Mouse (Mus musculus) midbrain, embryonic 12.5 days (tissue): Measurements from ENCODE around the gene Gpn2. TPM values are rescaled to one million over a fixed set of nuclear protein-coding genes. Genes with fewer than 3 reads are reported as not detected.

ENCODE experiments used
- ATAC-seq: fragments of 200-750 bp; cut with Nextera tagmentation; 2 replicates; pipeline ENCODE4 v1.8.0; 2017; ENCODE audit warnings: low read depth, moderate TSS enrichment, moderate library complexity; ENCODE audit not compliant: low FRiP score
- H3K27ac ChIP-seq: fragments of 300-500 bp; sonication (generic); replicated peaks from 2 replicates; pipeline ENCODE4 v1.5.1; 2016; ENCODE audit warnings: mild to moderate bottlenecking
- H3K27me3 ChIP-seq: fragments of 300-500 bp; sonication (generic); 2 replicates; pipeline ENCODE4 v1.6.1; 2016; ENCODE audit warnings: mild to moderate bottlenecking
- H3K36me3 ChIP-seq: fragments of 300-500 bp; sonication (generic); 2 replicates; pipeline ENCODE4 v1.6.1; 2016
- H3K4me1 ChIP-seq: fragments of 300-500 bp; sonication (generic); 2 replicates; pipeline ENCODE4 v1.6.1; 2016
- H3K4me2 ChIP-seq: fragments of 300-500 bp; sonication (generic); replicated peaks from 2 replicates; pipeline ENCODE4 v1.6.1; 2016; ENCODE audit warnings: mild to moderate bottlenecking, moderate library complexity
- H3K4me3 ChIP-seq: fragments of 300-500 bp; sonication (generic); 2 replicates; pipeline ENCODE4 v1.5.1; 2016; ENCODE audit warnings: mild to moderate bottlenecking
- H3K9ac ChIP-seq: fragments of 300-500 bp; sonication (generic); replicated peaks from 2 replicates; pipeline ENCODE4 v1.6.1; 2016; ENCODE audit warnings: mild to moderate bottlenecking, moderate library complexity
- H3K9me3 ChIP-seq: fragments of 300-500 bp; sonication (generic); 2 replicates; pipeline ENCODE4 v1.6.1; 2016; ENCODE audit warnings: mild to moderate bottlenecking
- WGBS: fragments of 180-500 bp; shearing (Covaris S2); methylation state at CpG from one replicate; pipeline ENCODE4 v1.1.7; 2016; 5-methylcytosine and 5-hydroxymethylcytosine counted together
- polyA plus RNA-seq: library from polyadenylated mRNA; unstranded; fragments of >200 nt; fragmentation: Nextera tagmentation; extraction: Ambion mirVana; gene quantifications from 2 replicates; pipeline ENCODE4 v1.2.1, GENCODE M21; 2016

Gpn2 gene
- 23.0 and 25.3 TPM in 2 replicates for polyA plus RNA-seq

- H3K4me3 ChIP-seq: peak within 1 kb of the TSS; percentile 79
- peak within 1 kb of the TSS; percentile 83 for H3K9ac ChIP-seq
- peaks cover 13% of the 10 kb centered on the region for H3K4me1 ChIP-seq
- no peaks in the 10 kb centered on the region for H3K27me3 ChIP-seq
- peak; percentile 80; the same call in 1 of the 2 replicates for ATAC-seq
- H3K9me3 ChIP-seq: no peaks in the 10 kb centered on the region
- 3% methylated on average over 65 of the region's 65 CpGs for WGBS
- peaks cover 62% of the 10 kb centered on the region for H3K36me3 ChIP-seq
- H3K4me2 ChIP-seq: peak within 1 kb of the TSS; percentile 94
- H3K27ac ChIP-seq: peak within 1 kb of the TSS; percentile 78
These were observed at the start of gene Gpn2 for GRCm38 (mm10) chr4:133584059-133584951. Gene Gpn2 (plus strand): TSS chr4:133584362.

- Histone ChIP-seq H3K9ac (no peak overlapping the region), H3K4me2 (no peak overlapping the region), H3K4me1 (no peaks in the 10 kb centered on the region), H3K27ac (no peak overlapping the region), H3K36me3 (peaks cover 99% of the 10 kb centered on the region), H3K4me3 (no peak overlapping the region), H3K9me3 (no peaks in the 10 kb centered on the region), H3K27me3 (no peaks in the 10 kb centered on the region)
- 84% methylated on average over 3 of the region's 3 CpGs for WGBS
- no peak for ATAC-seq
These were observed 48.1 kb upstream of the Gpn2 start for GRCm38 (mm10) chr4:133536081-133536480.

DNA sequence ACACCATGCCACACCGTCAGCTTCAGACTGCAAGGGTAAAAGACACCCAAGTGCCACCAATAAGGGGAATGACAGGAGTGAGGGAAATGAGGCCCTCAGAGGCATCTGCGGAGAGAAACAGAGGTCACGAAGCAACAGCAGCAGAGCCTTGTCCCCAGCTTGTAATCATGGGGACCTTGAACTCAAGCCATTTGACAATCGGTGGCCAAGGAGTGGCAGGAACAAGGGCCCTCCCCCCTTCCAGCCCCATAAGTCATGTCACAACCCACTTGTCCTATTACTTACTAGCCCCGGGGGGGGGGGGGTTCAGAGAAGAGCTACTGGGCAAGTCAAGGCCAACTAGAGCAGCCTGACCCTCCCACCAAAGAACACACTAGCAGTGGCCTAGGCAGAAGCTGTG, 47.5 kb upstream of the Gpn2 start:
- H3K4me1 ChIP-seq: no peaks in the 10 kb centered on the region
- H3K36me3 ChIP-seq: peaks cover 99% of the 10 kb centered on the region
- 93% methylated on average over 5 of the region's 5 CpGs for whole genome bisulfite sequencing
- no peak overlapping the region for H3K4me3 ChIP-seq
- no peak overlapping the region for H3K9ac ChIP-seq
- no peaks in the 10 kb centered on the region for H3K27me3 ChIP-seq
- H3K9me3 ChIP-seq: no peaks in the 10 kb centered on the region
- H3K4me2 ChIP-seq: no peak overlapping the region
- no peak overlapping the region for H3K27ac ChIP-seq
- no peak for ATAC-seq

GRCm38 (mm10) chr4:133545272-133546231, 38.6 kb upstream of the Gpn2 start, which contains the start of gene Nudc:
Gene Nudc (minus strand): TSS chr4:133545996.
- H3K36me3 ChIP-seq: peaks cover 32% of the 10 kb centered on the region
- H3K4me1 ChIP-seq: peaks cover 20% of the 10 kb centered on the region
- peak; percentile 97 for ATAC-seq
- peak within 1 kb of the TSS; percentile 97 for H3K4me3 ChIP-seq
- H3K9ac ChIP-seq: peak within 1 kb of the TSS; percentile 87
- peak within 1 kb of the TSS; percentile 69 for H3K27ac ChIP-seq
- under 1% methylated on average over 64 of the region's 77 CpGs for WGBS
- H3K9me3 ChIP-seq: 0 out of 2 replicates have a peak, but pooled peaks cover 4% of the 10 kb centered on the region
- no peaks in the 10 kb centered on the region for H3K27me3 ChIP-seq
- peak within 1 kb of the TSS; percentile 88 for H3K4me2 ChIP-seq

DNA sequence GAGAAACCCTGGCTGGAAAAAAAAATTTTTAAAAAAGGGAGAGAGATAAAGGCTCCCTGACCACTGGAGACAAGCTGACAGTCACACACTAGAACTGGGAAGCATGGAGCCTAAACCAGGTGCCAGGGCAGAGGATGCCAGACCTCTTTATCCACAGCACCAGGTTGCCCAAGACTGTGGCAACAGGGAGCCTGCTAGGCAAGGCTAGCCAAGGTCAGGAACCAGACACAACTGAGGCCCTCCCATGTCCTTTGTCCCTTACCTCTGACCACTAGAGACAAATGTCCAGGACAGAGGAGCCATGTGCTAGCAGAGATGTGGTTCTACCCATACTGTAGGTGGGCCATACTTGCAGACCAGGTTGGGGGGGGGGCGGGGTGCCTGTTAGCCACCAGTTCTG, 32.1 kb upstream of the Gpn2 start:
- H3K36me3 ChIP-seq: no peaks in the 10 kb centered on the region
- 83% methylated on average over 1 of the region's 1 CpGs for WGBS
- H3K4me1 ChIP-seq: no peaks in the 10 kb centered on the region
- no peak overlapping the region for H3K27ac ChIP-seq
- H3K4me2 ChIP-seq: no peak overlapping the region
- no peak for ATAC-seq
- H3K9ac ChIP-seq: no peak overlapping the region
- 0 out of 2 replicates have a peak, but pooled peaks cover 4% of the 10 kb centered on the region for H3K9me3 ChIP-seq
- no peak overlapping the region for H3K4me3 ChIP-seq
- H3K27me3 ChIP-seq: peaks cover 9% of the 10 kb centered on the region; the same call in 1 of the 2 replicates

DNA sequence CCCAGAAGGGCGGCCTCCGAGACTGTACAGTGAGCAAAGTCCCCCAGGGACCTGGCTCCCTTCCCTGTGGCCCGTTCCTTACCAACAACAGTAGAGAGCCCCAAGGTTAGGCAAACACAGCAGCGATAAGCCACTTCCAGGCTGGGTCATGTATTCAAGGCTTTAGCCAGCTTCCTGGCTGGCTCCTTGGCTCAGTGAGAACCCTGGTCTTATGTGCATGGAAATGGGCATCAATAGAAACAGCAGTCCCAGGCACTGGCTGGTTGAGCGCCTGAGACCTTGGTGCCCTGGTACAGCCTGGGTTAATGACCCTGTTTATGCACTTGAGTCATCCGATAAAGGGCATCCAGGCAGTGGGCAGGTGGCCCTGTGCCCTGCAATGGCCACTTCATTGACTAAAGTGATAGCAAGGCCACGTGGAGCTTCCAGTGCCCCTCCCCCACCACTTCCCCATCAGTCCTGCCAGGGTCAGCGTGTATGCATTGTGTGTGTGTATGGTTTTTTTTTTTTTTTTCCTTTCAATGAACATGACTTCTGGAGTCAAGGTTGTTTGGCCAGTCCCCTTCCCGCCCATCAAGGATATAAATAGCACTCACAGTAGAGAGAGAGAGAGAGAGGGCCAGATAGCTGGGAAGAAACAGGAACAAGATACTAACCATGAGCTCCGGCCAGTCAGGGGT, 31.3 kb upstream of the Gpn2 start, which contains the start of gene Nr0b2:
TSS of gene Nr0b2 (plus strand) at position 609 of the 680 bp plus-strand sequence.
- Histone ChIP-seq H3K4me2 (no peak within 1 kb of the TSS), H3K4me1 (no peaks in the 10 kb centered on the region), H3K27me3 (peaks cover 9% of the 10 kb centered on the region; the same call in 1 of the 2 replicates), H3K9me3 (0 out of 2 replicates have a peak, but pooled peaks cover 4% of the 10 kb centered on the region), H3K36me3 (no peaks in the 10 kb centered on the region), H3K9ac (no peak within 1 kb of the TSS), H3K4me3 (no peak within 1 kb of the TSS), H3K27ac (no peak within 1 kb of the TSS)
- 69% methylated on average over 10 of the region's 10 CpGs for WGBS
- no peak for ATAC-seq

DNA sequence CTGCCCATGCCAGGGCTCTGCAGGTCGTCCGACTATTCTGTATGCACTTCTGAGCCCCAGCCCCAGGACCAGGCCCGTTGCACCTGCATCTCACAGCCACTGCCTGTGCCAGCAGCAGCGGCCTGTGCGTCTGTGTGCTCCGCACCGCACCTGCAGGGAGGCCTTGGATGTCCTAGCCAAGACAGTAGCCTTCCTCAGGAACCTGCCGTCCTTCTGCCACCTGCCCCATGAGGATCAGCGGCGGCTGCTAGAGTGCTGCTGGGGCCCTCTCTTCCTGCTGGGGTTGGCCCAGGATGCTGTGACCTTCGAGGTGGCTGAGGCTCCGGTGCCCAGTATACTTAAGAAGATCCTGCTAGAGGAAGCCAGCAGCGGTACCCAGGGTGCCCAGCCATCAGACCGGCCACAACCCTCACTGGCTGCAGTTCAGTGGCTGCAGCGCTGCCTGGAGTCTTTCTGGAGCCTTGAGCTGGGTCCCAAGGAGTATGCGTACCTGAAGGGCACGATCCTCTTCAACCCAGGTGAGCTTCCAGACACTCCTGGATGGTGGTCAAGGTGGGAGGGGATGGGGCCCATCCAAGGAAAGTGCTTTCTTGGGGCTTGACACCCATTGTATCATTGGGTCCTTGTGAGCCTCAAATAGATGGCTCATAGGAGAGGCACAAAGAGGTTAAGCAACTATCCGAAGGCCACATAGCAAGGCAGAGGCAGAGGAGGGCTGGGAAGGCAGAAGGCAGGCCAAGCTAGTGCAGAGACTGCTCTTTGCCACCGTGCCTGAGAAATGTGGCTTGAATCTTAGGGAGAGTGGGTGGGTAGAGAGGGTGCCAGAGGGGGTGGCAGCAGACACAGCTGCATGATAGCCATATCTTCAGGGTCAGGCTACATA, 30.5 kb upstream of the Gpn2 start:
- Histone ChIP-seq H3K4me3 (no peak overlapping the region), H3K36me3 (no peaks in the 10 kb centered on the region), H3K4me1 (no peaks in the 10 kb centered on the region), H3K4me2 (no peak overlapping the region), H3K9me3 (no peaks in the 10 kb centered on the region), H3K9ac (no peak overlapping the region), H3K27me3 (peaks cover 9% of the 10 kb centered on the region; the same call in 1 of the 2 replicates), H3K27ac (no peak overlapping the region)
- no peak for ATAC-seq
- WGBS: 82% methylated on average over 19 of the region's 19 CpGs

DNA sequence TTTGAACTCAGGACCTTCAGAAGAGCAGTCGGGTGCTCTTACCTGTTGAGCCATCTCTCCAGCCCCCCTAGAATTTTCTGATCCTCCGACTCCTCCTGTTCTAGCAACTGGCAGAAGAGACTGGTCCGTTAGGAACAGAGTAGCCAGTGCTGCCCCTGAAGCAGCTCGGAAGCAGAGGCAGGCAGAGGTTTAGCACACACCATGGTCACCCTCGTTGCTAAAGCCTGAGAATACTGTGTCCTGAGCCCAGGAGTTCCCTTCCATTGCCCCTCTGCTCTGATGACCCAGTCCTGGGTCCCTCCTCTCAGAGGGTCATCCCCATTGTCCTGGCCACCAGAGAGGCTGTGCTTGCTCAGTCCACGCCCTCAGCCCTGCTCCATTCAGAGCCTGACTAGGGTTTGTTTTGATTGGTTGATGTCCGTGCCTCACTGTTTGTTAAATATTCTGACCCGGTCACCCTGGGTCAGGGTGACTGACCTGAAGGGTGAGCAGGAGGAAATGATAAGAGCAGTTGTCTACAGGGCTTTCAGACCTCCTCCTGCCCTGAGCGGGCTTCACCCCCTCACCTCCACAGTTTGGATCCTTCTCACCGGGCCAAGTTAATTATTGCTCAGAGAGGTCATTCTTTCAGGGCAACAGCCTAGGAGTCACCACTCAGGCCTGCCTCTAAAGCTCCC, 27.0 kb upstream of the Gpn2 start:
- H3K4me2 ChIP-seq: no peak overlapping the region
- H3K4me3 ChIP-seq: no peak overlapping the region
- H3K9ac ChIP-seq: no peak overlapping the region
- 38% methylated on average over 10 of the region's 10 CpGs for WGBS
- no peak overlapping the region for H3K27ac ChIP-seq
- no peak for ATAC-seq
- H3K9me3 ChIP-seq: no peaks in the 10 kb centered on the region
- no peaks in the 10 kb centered on the region for H3K4me1 ChIP-seq
- H3K27me3 ChIP-seq: no peaks in the 10 kb centered on the region; the same call in 1 of the 2 replicates
- H3K36me3 ChIP-seq: no peaks in the 10 kb centered on the region

DNA sequence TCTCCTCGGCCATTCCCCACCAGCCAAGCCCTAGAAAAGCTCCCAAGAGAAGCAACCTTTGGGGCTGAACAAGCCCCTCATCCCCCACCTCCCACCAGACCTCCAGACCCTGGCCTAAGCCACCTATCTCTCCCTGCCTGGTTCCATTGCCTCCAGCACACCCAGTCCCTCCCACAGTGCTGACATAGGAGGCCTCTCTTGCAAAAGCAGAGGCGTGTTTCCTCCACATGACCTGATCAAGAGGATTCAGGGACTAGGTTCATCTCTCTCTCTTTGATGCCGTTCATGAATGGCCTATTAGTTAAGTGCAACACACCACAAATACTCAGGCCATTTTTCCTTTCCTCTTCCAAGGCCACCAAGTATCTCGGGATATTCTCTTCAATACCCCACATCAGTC, 24.3 kb upstream of the Gpn2 start:
- no peak overlapping the region for H3K9ac ChIP-seq
- no peaks in the 10 kb centered on the region for H3K4me1 ChIP-seq
- H3K27me3 ChIP-seq: no peaks in the 10 kb centered on the region; the same call in 1 of the 2 replicates
- H3K4me2 ChIP-seq: no peak overlapping the region
- no peak overlapping the region for H3K4me3 ChIP-seq
- no peak for ATAC-seq
- H3K36me3 ChIP-seq: no peaks in the 10 kb centered on the region
- no peak overlapping the region for H3K27ac ChIP-seq
- WGBS: 74% methylated on average over 4 of the region's 4 CpGs
- peaks cover 7% of the 10 kb centered on the region; the same call in 1 of the 2 replicates for H3K9me3 ChIP-seq

- Histone ChIP-seq H3K4me3 (no peak overlapping the region), H3K4me1 (no peaks in the 10 kb centered on the region), H3K9ac (no peak overlapping the region), H3K27ac (no peak overlapping the region), H3K36me3 (no peaks in the 10 kb centered on the region), H3K4me2 (no peak overlapping the region), H3K27me3 (no peaks in the 10 kb centered on the region; the same call in 1 of the 2 replicates), H3K9me3 (peaks cover 7% of the 10 kb centered on the region; the same call in 1 of the 2 replicates)
- WGBS: 78% methylated on average over 4 of the region's 4 CpGs
- ATAC-seq: no peak
These were observed 22.5 kb upstream of the Gpn2 start for GRCm38 (mm10) chr4:133561622-133562021.
